Mouse (Mus musculus): ENCODE results near the gene Scn1b.

GRCm38 (mm10) chr7:31148756-31149155 is 22.0 kb upstream of the Scn1b start:
- TF ChIP-seq CTCF (IDR thresholded peaks at IDR 0.05) (no peak), POLR2A (IDR thresholded peaks at IDR 0.05; ENCODE audit: insufficient read depth, low read depth, low read length) (no peak), EP300 (IDR thresholded peaks at IDR 0.05; ENCODE audit: insufficient read depth, low read depth, low read length) (no peak)
